Mouse (Mus musculus) adrenal gland, postnatal 4 days (tissue): ENCODE results near the gene Gm27021. TPM values are rescaled to one million over a fixed set of nuclear protein-coding genes. Genes with fewer than 3 reads are reported as not detected.

Source experiments
- DNase-seq, 2 experiments: peaks; one replicate each; pipeline ENCODE4 v3.0.0; 2021 to 2022; ENCODE audit warnings: low spot score in 2 of 2, mixed read lengths in 2 of 2
- total RNA-seq, 2 experiments: library from RNA; stranded (reverse); gene quantifications; 2 replicates each; pipeline ENCODE4 v1.2.3; 2021

The Gm27021 gene
- total RNA-seq, 2 experiments from 2014 or later, result 0.56 TPM; not detected in 1

DNA sequence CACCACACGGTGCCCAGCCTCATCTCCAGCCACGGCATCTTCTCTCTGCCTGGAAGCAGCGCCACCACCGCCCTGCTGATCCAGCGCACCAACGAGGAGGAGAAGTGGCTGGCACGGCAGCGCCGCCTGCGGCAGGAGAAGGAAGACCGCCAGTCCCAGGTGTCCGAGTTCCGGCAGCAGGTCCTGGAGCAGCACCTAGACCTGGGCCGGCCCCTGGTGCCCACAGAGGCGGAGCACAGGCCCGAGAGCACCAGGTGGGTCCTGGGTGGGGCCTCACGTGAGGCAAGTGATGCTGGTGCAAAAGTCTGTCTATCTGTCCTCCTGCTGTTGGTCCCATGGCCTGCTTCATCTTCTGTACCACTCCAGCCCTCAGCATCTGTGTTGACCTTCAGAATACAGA, 98.8 kb downstream of the Gm27021 start:
- DNase-seq, result no peak

DNA sequence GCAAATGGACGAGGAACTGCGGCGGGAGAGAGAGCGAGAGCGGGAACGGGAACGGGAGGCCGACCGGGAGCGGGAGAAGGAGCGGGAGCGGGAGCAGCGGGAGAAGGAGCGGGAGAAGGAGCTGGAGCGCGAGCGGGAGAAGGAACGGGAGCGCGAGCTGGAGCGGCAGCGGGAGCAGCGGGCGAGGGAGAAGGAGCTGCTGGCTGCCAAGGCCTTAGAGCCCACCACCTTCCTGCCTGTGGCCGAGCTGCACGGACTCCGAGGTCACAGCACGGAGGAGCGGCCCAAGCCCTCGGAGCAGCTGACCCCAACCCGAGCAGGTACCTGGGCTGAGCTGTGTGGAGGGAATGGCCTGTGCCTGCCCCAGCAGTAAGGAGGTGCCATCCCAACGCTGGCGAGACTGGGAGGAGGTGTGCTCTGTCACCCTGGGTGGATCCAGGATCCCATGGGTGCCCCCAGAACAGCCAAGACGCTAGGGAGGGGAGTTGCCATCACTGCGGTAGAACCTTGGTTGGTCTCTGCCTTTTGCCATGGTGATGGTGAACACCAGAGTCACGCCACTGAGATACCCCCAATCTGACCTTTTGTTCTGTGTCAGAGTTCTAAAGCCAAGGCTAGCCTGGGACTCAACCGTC, 99.6 kb downstream of the Gm27021 start:
- DNase-seq, result no peak

GRCm38 (mm10) chr8:120567731-120568130, 100.1 kb downstream of the Gm27021 start:
- no peak for DNase-seq

DNA sequence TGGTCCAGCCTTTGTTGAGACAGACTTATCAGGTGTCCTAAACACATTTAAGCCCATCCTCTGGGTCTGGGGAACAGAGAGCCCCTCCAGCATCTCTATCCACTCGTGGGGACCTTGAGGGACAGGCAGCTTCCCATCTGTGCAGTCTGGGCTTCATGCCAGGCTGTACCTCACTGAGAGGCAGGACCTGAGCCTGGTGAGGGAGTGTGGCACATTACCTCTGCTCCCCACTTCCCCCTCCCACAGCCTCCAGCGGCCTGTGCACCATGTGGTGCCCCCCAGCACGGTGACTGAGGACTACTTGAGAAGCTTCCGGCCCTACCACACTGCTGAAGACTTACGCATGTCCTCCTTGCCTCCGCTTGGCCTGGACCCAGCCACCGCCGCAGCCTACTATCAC, 101.2 kb downstream of the Gm27021 start:
- no peak for DNase-seq

DNA sequence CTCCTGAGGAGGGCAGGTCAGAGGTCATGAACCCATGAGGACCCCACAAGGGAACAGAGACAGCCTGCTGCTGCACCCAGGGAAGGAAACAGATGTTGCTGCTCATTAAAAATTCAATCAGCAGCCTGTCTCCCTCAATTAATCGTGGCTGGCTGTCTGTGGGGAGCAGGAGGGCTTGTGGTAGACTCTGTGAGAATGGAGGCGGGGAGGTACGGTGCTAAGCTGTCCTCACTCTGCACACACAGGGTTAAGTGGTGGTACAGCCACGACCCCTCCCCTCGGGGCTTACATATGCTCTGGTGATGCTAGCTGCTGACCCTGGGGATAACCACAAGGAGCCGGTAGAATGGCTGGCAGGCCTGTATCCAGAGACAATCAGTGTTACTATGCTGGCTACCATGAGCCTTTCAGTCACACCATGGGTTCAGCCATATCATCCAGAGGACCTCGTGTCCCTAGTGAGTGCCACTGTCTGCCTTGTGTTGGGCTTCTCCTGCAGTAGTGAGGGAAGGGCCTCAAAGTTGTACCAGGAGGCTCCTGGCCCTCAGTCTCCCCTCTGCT, 102.6 kb downstream of the Gm27021 start:
- no peak for DNase-seq

DNA sequence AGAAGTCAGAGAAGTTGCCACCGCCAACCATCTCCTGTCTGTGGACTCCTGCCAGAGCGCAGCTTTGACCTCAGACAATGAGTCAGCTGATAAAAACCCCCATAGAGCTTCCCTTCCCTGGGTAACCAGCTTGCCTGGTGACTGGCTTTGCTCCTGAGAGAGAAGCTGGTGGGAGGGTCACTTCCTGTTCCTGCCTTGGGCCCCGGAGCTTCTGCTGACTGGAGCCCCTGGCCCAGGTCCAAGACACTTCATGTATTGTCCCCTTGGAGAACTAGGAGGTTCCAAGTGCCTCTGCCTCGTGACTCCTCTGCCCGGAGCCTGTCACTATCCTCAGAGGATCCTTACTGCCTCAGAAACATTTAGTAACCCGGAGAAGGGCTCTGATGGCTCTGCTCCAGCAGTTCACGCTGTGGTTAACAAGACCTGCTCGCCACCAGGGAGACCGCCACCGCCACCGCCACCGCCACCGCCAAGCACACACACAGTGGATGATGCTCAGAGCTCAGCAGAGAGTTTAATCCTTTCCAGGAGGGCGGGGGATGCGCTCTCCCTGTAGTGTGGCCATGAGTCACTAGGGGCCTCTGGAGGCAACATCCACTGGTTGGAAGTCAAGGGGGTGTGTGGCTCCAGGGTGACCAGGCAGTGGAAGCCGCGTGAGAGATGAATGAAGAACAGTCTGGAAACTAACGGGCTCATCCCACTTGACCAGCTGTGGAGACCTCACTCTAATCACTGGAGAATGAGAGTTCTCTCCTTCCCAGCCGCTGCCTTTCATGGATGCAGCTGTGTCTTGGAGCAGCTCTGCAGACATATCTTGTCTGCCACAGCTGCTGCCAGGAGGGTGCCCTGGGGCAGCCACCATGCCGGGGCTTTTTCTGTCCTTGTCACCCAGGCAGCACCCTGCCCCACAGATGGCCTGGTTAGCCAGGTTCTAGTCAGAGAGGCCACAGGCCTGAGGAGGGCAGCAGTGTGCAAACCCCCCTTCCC, 103.7 kb downstream of the Gm27021 start:
- DNase-seq, result peak; percentile 49 to 72

GRCm38 (mm10) chr8:120563348-120563724, 104.5 kb downstream of the Gm27021 start:
- DNase-seq, result no peak

DNA sequence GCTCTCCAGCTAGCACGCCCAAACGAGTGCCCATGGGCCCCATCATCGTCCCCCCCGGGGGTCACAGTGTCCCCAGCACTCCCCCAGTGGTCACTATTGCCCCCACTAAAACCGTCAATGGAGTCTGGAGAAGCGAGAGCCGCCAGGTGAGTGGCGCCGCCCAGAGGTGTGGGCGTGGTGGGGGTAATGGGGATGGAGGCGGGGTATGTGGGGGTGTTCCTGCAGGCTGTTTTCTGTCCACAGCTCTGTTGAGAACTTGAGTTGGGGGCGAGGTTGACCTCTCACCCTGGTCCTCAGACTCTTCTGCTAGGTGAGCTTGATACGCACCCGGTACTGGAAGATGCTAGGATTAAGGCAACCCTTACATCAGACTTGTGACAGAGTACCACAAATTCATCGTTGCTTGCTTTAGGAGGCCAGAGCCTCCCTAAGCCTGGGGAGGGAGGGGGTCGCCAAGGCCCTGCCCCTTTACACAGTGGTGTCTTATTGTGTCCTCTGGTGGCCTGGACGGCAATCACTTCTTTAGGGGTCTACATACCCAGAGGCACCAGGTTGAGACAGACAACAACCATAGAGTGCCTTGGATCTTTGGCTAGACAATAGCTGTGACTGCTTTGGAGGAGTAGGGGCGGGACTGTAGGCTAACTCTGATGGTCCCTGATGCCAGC, 105.1 kb downstream of the Gm27021 start:
- DNase-seq, result no peak

DNA sequence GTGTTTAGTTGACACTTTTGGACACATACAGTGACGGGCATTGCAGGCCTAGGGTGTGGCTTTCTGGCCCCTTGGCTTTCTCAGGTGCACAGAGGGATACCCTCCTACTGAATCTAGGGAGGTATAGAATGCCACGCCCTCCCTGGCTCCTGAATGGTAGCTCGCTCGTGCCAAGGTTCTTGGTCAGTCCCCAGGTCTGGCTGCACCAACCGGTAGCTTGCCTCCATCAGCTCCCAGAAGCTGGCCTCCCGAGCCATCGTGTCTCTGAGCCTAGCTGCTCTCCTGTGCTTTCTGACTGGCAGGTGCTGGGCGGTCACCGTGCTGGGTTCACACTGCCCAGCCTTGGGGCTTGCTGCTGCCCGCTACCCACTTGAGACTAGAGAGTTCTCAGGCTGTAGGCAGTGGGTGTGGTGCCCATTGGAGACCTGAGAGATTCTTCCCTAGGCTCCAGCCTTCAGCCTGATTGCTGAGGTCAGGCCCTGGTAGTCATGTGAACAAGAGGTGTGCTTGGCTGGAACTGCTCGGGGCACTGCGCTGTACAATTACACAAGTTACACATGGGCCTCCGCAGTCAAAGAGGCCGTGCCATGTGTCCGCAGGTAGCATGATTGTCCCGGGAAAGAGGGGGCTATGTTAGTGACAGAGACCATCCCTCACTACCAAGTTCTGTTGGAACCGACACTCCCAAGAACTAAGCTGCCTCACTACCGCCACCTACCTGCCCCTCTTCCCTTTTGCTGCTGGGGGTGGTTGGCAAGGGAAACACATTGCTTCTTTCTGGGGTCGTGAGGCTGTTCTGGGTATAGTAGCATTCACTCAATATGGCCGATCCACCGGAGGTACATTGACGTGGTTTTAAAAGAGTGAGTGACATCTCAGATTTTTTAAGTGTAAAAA, 106.1 kb downstream of the Gm27021 start:
- no peak for DNase-seq

- DNase-seq, result no peak
Measured at GRCm38 (mm10) chr8:120560535-120560934, 107.3 kb downstream of the Gm27021 start.

DNA sequence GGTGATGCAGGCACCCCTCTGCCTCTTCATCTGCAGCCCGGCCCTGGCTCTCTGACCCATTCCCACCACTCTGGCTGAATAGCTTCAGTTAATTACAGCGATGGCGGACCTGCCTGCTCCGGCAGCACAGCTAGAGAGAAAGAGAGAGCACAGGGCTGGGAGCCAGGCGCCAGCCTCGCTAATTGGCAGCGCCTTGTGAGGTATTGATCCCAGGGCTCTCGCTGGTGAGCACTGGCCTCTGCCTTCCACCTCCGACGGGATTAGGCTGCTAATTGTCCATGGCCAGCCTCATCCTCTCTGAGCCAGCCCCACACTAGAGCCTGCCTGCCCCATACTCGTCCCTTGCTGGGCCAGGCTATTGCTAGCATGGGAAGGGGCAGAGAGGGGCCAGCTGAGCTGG, 108.2 kb downstream of the Gm27021 start:
- no peak for DNase-seq

Other genes starting within 250 kb of the Gm27021 start
- gene Gins2, start 78.8 kb downstream of the Gm27021 start, total RNA-seq, result 10 to 100 TPM; 36.6 to 39.3 TPM
- 1 to 10 TPM; 5.4 to 7.5 TPM for gene 1190005I06Rik, start 20.4 kb downstream of the Gm27021 start, total RNA-seq
- 1,000 to 10,000 TPM; 1,090 to 1,156 TPM for gene Cox4i1, start 143 bp upstream of the Gm27021 start, total RNA-seq
- gene Emc8, start 494 bp upstream of the Gm27021 start, total RNA-seq, result 100 to 1,000 TPM; 101 to 112 TPM
- gene Irf8, start 68.3 kb upstream of the Gm27021 start, total RNA-seq, result 10 to 100 TPM; 29.8 to 40.5 TPM